Mouse (Mus musculus) lung, adult 10 weeks (tissue): ENCODE data around the gene Brs3. TPM values are rescaled to one million over a fixed set of nuclear protein-coding genes. Genes with fewer than 3 reads are reported as not detected.

Source experiments
- polyA plus RNA-seq: library from polyadenylated mRNA; stranded (reverse); fragments of 350-450 nt; fragmentation: Illumina TruSeq; extraction: RNeasy Lipid Tissue Mini Kit (QIAGEN cat#74804); gene quantifications from one replicate; pipeline ENCODE4 v1.2.3, GENCODE M21; 2014; ENCODE audit warnings: low read depth, low replicate concordance; ENCODE audit not compliant: insufficient read depth

Gene Brs3
- polyA plus RNA-seq = not detected

DNA sequence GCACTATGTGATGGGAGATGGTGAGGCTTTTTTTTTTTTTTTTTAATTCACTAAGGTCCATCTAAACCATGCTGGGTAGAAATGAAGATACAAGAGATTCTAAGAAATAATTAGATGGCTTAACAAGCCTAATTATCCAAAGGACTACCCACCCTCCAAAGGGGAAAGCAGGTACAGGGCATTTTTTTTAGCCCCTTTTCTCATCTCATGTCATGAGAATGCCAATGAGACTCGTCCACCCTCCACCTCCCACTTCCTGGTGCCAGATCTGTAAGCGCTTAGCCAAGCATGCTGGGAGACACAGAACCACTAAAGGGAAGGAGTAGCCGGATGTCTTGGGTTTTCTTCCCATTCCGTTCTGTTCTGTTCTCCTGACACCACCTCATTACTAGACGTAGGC is at the start of gene Brs3:
TSS of gene Brs3 (plus strand) at position 301 of the 400 bp plus-strand sequence.

DNA sequence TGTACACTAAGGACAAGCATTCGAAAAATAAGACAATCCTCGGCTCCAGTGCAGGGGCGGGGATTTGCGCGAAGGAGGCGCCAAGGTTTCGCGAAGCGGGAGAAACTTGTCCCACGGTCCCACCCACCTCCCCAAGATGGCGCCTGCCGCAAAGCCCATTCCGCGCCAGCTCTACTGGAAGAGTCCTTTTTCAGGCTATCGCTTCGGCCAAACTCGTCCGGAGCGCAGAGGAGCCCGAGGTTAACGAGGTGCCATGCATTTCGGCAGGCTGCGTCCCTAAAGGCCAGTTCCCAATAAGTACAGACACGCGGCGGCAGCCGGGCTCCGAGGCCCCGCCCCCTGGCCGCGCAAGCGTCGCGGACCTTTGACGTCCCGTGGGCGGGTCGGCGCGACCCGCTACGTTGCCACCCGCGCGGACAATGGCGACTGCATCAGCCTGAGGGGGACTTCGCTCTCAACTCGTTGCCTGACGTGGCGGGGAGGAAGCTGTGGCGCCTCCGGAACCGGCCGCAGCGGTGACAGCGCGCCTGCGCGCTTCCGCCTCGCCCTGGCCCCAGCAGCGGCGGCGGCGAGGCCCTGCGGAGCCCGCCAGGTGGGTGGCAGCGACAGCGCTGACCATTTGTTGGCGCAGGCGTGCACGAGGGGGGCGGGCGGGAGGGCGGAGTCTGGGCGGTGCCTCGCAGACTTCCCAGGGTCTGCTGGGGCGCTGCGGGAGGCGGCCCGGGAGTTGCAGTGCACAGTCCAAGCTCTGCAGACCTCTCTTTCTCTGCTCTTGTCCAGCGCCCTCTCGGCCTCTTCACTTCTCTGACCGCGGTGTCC is 10.5 kb downstream of the Brs3 start, which contains the start of gene Htatsf1:
TSS of gene Htatsf1 (plus strand) at position 410 of the 819 bp plus-strand sequence.

DNA sequence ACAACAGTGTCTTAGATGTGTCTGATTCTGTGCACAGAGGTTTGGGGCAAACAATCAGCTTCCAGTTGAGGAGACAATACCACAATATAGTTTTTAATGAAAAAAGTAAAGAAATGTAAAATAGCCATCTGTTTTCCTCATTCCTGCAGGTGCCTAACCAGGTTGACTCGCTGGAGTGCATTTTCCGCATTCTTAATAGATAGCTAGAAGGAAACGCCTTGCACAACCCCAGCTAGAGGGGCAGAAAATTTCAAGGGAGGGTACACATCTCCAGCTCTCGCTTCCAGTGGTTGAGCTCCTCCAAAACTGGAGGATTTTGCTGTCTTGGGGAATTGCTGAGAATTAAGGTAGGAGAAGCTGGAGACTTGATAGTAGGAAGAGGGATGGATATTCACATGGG is 44.9 kb downstream of the Brs3 start, which contains the start of gene Vgll1:
TSS of gene Vgll1 (plus strand) at position 301 of the 400 bp plus-strand sequence.

Other genes with a start within 250 kb of the Brs3 start
- gene Map7d3, start 220.7 kb upstream of the Brs3 start, polyA plus RNA-seq = 0.38 TPM
- not detected for gene Adgrg4, start 172.9 kb upstream of the Brs3 start, polyA plus RNA-seq
- 24.2 TPM for gene Htatsf1, start 10.5 kb downstream of the Brs3 start, polyA plus RNA-seq
- gene Vgll1, start 45.0 kb downstream of the Brs3 start, polyA plus RNA-seq = not detected
- 0.32 TPM for gene Cd40lg, start 169.1 kb downstream of the Brs3 start, polyA plus RNA-seq